Mouse (Mus musculus): Measurements from ENCODE around the gene Per3.
A peak's percentile ranks its signal among the peaks of the same experiment; 100 is the strongest.

Per3 gene

DNA sequence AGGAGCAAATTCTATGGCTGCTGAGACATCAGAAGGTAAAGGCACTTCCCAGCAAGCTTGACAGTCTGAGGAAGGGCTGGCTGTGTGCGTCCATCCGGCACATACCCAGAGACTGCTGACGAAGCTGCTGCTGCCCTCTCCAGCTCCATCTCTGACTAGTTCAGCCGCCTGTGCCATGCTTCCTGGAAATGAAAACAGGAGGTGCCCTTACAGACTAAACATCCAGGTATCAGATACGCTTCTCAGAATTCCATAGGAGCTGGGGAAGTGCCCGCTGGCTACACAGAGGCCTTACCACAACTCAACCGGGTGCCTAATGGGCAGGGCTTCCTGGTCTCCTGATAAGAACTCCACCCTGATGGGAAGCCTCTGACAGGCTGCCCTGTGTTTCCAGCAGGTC, 85.9 kb downstream of the Per3 start:
- no peak for ATAC-seq (ENCODE audit: low TSS enrichment)

DNA sequence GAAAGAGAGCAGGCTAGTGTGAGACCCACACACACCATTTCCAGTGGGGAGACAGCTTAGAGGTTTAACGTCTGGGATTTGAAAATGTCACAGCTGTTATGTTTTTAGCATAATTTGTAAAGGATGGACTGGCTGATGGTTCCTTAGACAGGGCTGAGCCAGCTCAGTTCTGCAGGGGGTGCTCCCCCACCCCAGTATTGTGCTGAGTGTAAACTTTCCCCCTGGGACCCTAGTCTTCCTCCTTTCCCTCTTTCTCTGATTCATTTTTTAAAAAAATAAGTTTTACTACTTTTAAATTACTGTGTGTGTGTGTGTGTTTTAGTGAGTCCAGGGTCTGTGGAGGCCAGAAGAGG, 87.4 kb downstream of the Per3 start:
- ATAC-seq (ENCODE audit: low TSS enrichment), result no peak

GRCm38 (mm10) chr4:150956369-150957105, 87.9 kb downstream of the Per3 start:
- ATAC-seq (ENCODE audit: low TSS enrichment), result peak; percentile 44; the same call in 1 of the 2 replicates
